Mouse (Mus musculus) B cell, adult 2 months (primary cell): ENCODE measurements around the gene Phc2.

ENCODE experiments used
- DNase-seq, 2 experiments: peaks; one replicate each; pipeline ENCODE4 v3.0.0; 2022

The Phc2 gene

GRCm38 (mm10) chr4:128745160-128745559 lies 90.7 kb downstream of the Phc2 start:
- DNase-seq: no peak

- no peak for DNase-seq
Observed at GRCm38 (mm10) chr4:128747614-128748270, 93.2 kb downstream of the Phc2 start.

- DNase-seq: no peak
Observed at GRCm38 (mm10) chr4:128748309-128748708, 93.8 kb downstream of the Phc2 start.

- DNase-seq: no peak
Observed at GRCm38 (mm10) chr4:128751006-128751405, 96.5 kb downstream of the Phc2 start.

GRCm38 (mm10) chr4:128752031-128752757 lies 97.7 kb downstream of the Phc2 start:
- no peak for DNase-seq

GRCm38 (mm10) chr4:128753571-128753970 lies 99.1 kb downstream of the Phc2 start:
- DNase-seq: no peak

GRCm38 (mm10) chr4:128755064-128755463 lies 100.6 kb downstream of the Phc2 start, which contains the start of gene A3galt2:
Gene A3galt2, plus strand, starts transcription at chr4:128755364.
- no peak for DNase-seq

GRCm38 (mm10) chr4:128755900-128756299 lies 101.4 kb downstream of the Phc2 start:
- DNase-seq: no peak

- DNase-seq: no peak
Observed at GRCm38 (mm10) chr4:128759214-128759613, 104.7 kb downstream of the Phc2 start.

GRCm38 (mm10) chr4:128760029-128760428 lies 105.5 kb downstream of the Phc2 start:
- no peak for DNase-seq

- DNase-seq: no peak
Observed at GRCm38 (mm10) chr4:128766929-128767328, 112.4 kb downstream of the Phc2 start.

- DNase-seq: no peak
Observed at GRCm38 (mm10) chr4:128768120-128768519, 113.6 kb downstream of the Phc2 start.

GRCm38 (mm10) chr4:128769569-128770355 lies 115.3 kb downstream of the Phc2 start:
- DNase-seq: no peak

- no peak for DNase-seq
Observed at GRCm38 (mm10) chr4:128770698-128771097, 116.2 kb downstream of the Phc2 start.

- no peak for DNase-seq
Observed at GRCm38 (mm10) chr4:128773820-128774219, 119.3 kb downstream of the Phc2 start.

GRCm38 (mm10) chr4:128774467-128774866 lies 120.0 kb downstream of the Phc2 start:
- peak; percentile 77 for DNase-seq

- peak; percentile 86 for DNase-seq
Observed at GRCm38 (mm10) chr4:128776568-128777289, 122.2 kb downstream of the Phc2 start.

GRCm38 (mm10) chr4:128777593-128777992 lies 123.1 kb downstream of the Phc2 start:
- DNase-seq: no peak

GRCm38 (mm10) chr4:128782037-128782436 lies 127.5 kb downstream of the Phc2 start:
- DNase-seq: no peak

GRCm38 (mm10) chr4:128782645-128783044 lies 128.1 kb downstream of the Phc2 start:
- DNase-seq: no peak

GRCm38 (mm10) chr4:128784950-128785631 lies 130.6 kb downstream of the Phc2 start:
- DNase-seq: no peak
